Mouse (Mus musculus) c-Kit-negative CD71-positive TER-119-positive erythroid progenitor cells, embryonic 14.5 days (primary cell): ENCODE measurements around the gene Tmem269.

Experiments
- DNase-seq: peaks from one replicate; pipeline ENCODE4 v3.0.0-alpha.2; 2013; ENCODE audit warnings: low read depth, low spot score

The Tmem269 gene

GRCm38 (mm10) chr4:119218169-119218568 lies at the start of gene Tmem269:
TSS of gene Tmem269 (minus strand) at chr4:119218217.
- DNase-seq = no peak

GRCm38 (mm10) chr4:119266606-119267005 lies 48.6 kb upstream of the Tmem269 start:
- no peak for DNase-seq

GRCm38 (mm10) chr4:119263459-119263858 lies 45.4 kb upstream of the Tmem269 start:
- no peak for DNase-seq

GRCm38 (mm10) chr4:119262483-119262882 lies 44.5 kb upstream of the Tmem269 start:
- no peak for DNase-seq

GRCm38 (mm10) chr4:119261087-119261713 lies 43.2 kb upstream of the Tmem269 start:
- no peak for DNase-seq

GRCm38 (mm10) chr4:119259344-119260254 lies 41.6 kb upstream of the Tmem269 start:
- no peak for DNase-seq

GRCm38 (mm10) chr4:119257083-119257482 lies 39.1 kb upstream of the Tmem269 start:
- no peak for DNase-seq

- DNase-seq = no peak
Measured at GRCm38 (mm10) chr4:119255351-119255750, 37.3 kb upstream of the Tmem269 start, which contains the start of gene Cldn19. TSS of gene Cldn19 (plus strand) at chr4:119255414.

- no peak for DNase-seq
Measured at GRCm38 (mm10) chr4:119254012-119254618, 36.1 kb upstream of the Tmem269 start.

- DNase-seq = no peak
Measured at GRCm38 (mm10) chr4:119252025-119252808, 34.2 kb upstream of the Tmem269 start.

- DNase-seq = no peak
Measured at GRCm38 (mm10) chr4:119248407-119248965, 30.5 kb upstream of the Tmem269 start.

- no peak for DNase-seq
Measured at GRCm38 (mm10) chr4:119247462-119248235, 29.6 kb upstream of the Tmem269 start.

- no peak for DNase-seq
Measured at GRCm38 (mm10) chr4:119246688-119247225, 28.7 kb upstream of the Tmem269 start.

- no peak for DNase-seq
Measured at GRCm38 (mm10) chr4:119245961-119246360, 27.9 kb upstream of the Tmem269 start.

- no peak for DNase-seq
Measured at GRCm38 (mm10) chr4:119245556-119245955, 27.5 kb upstream of the Tmem269 start.

- DNase-seq = no peak
Measured at GRCm38 (mm10) chr4:119244468-119245240, 26.6 kb upstream of the Tmem269 start.

- no peak for DNase-seq
Measured at GRCm38 (mm10) chr4:119242571-119242970, 24.6 kb upstream of the Tmem269 start.

- DNase-seq = no peak
Measured at GRCm38 (mm10) chr4:119241664-119242063, 23.6 kb upstream of the Tmem269 start.

GRCm38 (mm10) chr4:119239181-119239682 lies 21.2 kb upstream of the Tmem269 start:
- DNase-seq = peak; percentile 67
